Mouse (Mus musculus): ENCODE measurements at regions not wholly inside any gene's neighbourhood (a gene's known extent, or its start where the extent isn't known, plus 50 kb on each side); places are given as distances from the start of the nearest gene placed in this dataset.

DNA sequence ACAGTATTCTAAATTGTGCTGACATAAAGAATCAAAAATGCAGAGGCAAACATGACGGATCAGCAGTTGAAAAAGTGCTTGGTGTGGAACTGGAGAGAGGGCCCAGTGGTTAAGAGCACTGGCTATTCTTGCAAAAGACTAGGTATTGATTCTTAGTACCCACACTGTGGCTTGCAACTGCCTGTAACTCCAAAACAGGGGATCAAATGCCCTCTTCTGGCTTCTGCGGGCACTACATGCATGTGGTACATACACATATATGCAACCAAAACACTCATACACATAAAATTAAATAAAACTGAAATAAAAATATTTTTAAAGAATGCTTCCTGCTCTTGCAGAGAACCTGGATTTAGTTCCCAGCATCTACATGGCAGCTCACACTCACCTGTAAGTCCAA lies 163.7 kb upstream of the Smim15 start:
- POLR2A ChIA-PET: no interaction called here
- CTCF ChIA-PET: no interaction called here
- in situ Hi-C loops (cut with MboI; ENCODE audit: low pct_unique_long_range_greater_than_20kb): loop anchor here (5.0 to 10.0 kb wide), 2 partner anchors 136 to 418 kb away; no protein-coding TSS in a partner anchor
- no peak for TF ChIP-seq CTCF (IDR thresholded peaks at IDR 0.05)
- DNase-seq (ENCODE audit: low read depth, low spot score): no peak
- no peak for ATAC-seq
- no peaks in the 10 kb centered on the region for H3K27me3 ChIP-seq

DNA sequence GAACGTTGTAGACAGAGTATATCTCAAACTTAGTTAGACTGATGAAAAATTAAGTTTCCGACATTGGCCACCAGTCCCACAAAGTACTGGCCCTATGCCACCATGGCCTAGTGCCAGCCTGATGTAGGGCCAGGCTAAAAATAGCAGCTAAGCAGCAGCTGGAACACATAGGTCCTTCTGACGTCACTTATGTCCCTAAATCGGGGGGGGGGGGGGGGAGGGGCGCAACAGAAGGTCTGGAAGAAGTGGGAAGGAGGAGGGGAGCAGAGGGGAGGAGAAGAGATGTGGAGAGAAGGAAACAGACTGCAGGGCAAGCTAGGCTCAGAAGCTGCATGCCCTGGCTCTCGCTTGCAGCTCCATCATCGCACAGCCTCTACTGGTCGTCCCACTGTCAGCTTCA lies 164.7 kb upstream of the Smim15 start:
- in situ Hi-C loops (cut with MboI; ENCODE audit: low pct_unique_long_range_greater_than_20kb): no loop called here
- POLR2A ChIA-PET: no interaction called here
- no peaks in the 10 kb centered on the region for H3K27me3 ChIP-seq
- no peak for DNase-seq (ENCODE audit: low read depth, low spot score)
- no peak for ATAC-seq
- CTCF ChIA-PET: interaction anchor here (0.9 kb wide), 1 partner anchor 26 kb away, joined by 3 read pairs; no protein-coding TSS in a partner anchor
- no peak for TF ChIP-seq CTCF (IDR thresholded peaks at IDR 0.05)

DNA sequence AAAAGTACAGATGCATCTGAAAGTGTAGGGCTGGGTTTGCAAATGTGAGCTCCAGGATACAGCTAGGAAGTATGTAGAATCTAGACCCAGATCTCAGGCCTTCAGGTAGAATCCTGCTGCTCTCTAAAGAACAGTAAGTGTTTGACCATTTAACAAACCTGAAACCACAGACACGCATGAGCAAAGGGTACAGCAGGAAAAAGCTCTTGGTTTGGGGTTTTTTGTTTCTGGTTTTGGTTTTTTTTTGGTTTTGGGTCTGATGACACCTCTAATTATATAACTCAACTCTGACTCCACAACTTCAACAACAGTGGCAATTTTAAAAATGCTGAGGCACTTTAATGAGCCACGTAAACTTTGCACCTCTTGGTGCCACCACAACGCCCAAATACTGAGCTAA lies 165.3 kb upstream of the Smim15 start:
- DNase-seq (ENCODE audit: low read depth, low spot score) (no peak), ATAC-seq (no peak)
- CTCF ChIA-PET: interaction anchor here (0.9 to 1.0 kb wide), 2 partner anchors 9 to 25 kb away, joined by 3 read pairs; no protein-coding TSS in a partner anchor
- no peaks in the 10 kb centered on the region for H3K27me3 ChIP-seq
- no peak for TF ChIP-seq CTCF (IDR thresholded peaks at IDR 0.05)
- in situ Hi-C loops (cut with MboI; ENCODE audit: low pct_unique_long_range_greater_than_20kb): no loop called here
- POLR2A ChIA-PET: no interaction called here

DNA sequence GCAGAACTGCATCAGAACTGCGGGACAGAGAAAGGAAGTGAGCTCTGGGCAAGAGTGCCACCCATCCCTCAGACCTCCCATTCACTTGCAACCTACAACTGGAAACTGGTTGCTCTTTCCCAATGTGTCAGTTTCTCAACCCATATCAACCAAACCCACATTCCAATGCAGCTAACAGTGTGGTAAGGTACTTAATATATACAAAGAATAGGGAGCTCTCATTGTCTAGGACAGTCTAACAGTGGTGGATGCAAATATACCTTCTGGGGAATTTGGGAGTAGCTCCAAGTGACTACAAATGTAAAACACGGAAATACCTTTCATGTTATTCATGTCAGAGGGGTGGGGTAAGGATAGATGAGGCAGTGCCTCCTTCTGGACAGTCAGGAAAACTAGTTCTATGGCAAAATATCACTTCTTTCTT lies 171.0 kb upstream of the Smim15 start:
- H3K27me3 ChIP-seq: no peaks in the 10 kb centered on the region
- ChIA-PET CTCF (interaction anchor here (0.8 to 1.3 kb wide), 3 partner anchors 11 to 177 kb away, joined by 3 to 4 read pairs (median 3); no protein-coding TSS in a partner anchor), POLR2A (no interaction called here)
- DNase-seq (ENCODE audit: low read depth, low spot score) (no peak), ATAC-seq (peak; percentile 71)
- in situ Hi-C loops (cut with MboI; ENCODE audit: low pct_unique_long_range_greater_than_20kb): no loop called here
- peak; percentile 38 for TF ChIP-seq CTCF (IDR thresholded peaks at IDR 0.05)

GRCm38 (mm10) chr13:107872574-107872973 lies 171.7 kb upstream of the Smim15 start:
- ChIA-PET CTCF (no interaction called here), POLR2A (no interaction called here)
- no peak for TF ChIP-seq CTCF (IDR thresholded peaks at IDR 0.05)
- in situ Hi-C loops (cut with MboI; ENCODE audit: low pct_unique_long_range_greater_than_20kb): no loop called here
- H3K27me3 ChIP-seq: no peaks in the 10 kb centered on the region
- DNase-seq (ENCODE audit: low read depth, low spot score) (no peak), ATAC-seq (no peak)

DNA sequence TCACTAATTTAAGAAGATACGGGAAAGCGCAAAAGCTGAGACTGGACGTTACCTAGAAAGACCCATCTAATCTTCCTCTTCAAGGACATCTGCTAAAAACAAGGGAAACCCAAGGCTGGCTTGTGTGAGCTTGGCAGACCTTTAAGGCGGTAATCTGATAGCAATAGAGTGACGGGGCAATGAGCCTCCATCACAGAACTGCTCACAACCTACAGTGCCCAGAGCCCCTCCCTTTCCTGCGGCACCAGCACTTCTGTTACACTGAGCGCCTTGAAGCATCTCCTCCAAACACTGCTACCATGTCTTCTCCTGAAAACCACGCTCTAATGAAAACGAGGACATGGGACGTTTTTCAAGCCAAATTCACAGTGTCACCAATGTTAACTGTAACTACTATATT lies 172.1 kb upstream of the Smim15 start:
- in situ Hi-C loops (cut with MboI; ENCODE audit: low pct_unique_long_range_greater_than_20kb): no loop called here
- no peak for TF ChIP-seq CTCF (IDR thresholded peaks at IDR 0.05)
- H3K27me3 ChIP-seq: no peaks in the 10 kb centered on the region
- ATAC-seq (no peak), DNase-seq (ENCODE audit: low read depth, low spot score) (no peak)
- POLR2A ChIA-PET: no interaction called here
- CTCF ChIA-PET: no interaction called here

GRCm38 (mm10) chr13:107868906-107869305 lies 175.3 kb upstream of the Smim15 start:
- no peaks in the 10 kb centered on the region for H3K27me3 ChIP-seq
- ATAC-seq: no peak
- in situ Hi-C loops (cut with MboI; ENCODE audit: low pct_unique_long_range_greater_than_20kb): no loop called here
- POLR2A ChIA-PET: no interaction called here
- CTCF ChIA-PET: interaction anchor here (1.1 kb wide), 1 partner anchor 65 kb away, joined by 3 read pairs; no protein-coding TSS in a partner anchor
- no peak for TF ChIP-seq CTCF (IDR thresholded peaks at IDR 0.05)
- no peak for DNase-seq (ENCODE audit: low read depth, low spot score)

GRCm38 (mm10) chr13:107866825-107867224 lies 177.4 kb upstream of the Smim15 start:
- DNase-seq (ENCODE audit: low read depth, low spot score) (no peak), ATAC-seq (no peak)
- ChIA-PET POLR2A (interaction anchor here (1.2 kb wide), 1 partner anchor 11 kb away, joined by 3 read pairs; no protein-coding TSS in a partner anchor), CTCF (interaction anchor here (1.1 to 1.5 kb wide), 2 partner anchors 19 to 20 kb away, joined by 3 read pairs; no protein-coding TSS in a partner anchor)
- no peaks in the 10 kb centered on the region for H3K27me3 ChIP-seq
- in situ Hi-C loops (cut with MboI; ENCODE audit: low pct_unique_long_range_greater_than_20kb): no loop called here
- no peak for TF ChIP-seq CTCF (IDR thresholded peaks at IDR 0.05)

- no peak for TF ChIP-seq CTCF (IDR thresholded peaks at IDR 0.05)
- CTCF ChIA-PET: interaction anchor here (1.2 to 2.2 kb wide), 2 partner anchors 11 kb away, joined by 4 to 7 read pairs; no protein-coding TSS in a partner anchor
- in situ Hi-C loops (cut with MboI; ENCODE audit: low pct_unique_long_range_greater_than_20kb): no loop called here
- DNase-seq (ENCODE audit: low read depth, low spot score) (no peak), ATAC-seq (no peak)
- POLR2A ChIA-PET: interaction anchor here (0.7 kb wide), 1 partner anchor 1018 kb away, joined by 5 read pairs; no protein-coding TSS in a partner anchor
- H3K27me3 ChIP-seq: no peaks in the 10 kb centered on the region
Observed at GRCm38 (mm10) chr13:107862793-107863654, 181.2 kb upstream of the Smim15 start.

DNA sequence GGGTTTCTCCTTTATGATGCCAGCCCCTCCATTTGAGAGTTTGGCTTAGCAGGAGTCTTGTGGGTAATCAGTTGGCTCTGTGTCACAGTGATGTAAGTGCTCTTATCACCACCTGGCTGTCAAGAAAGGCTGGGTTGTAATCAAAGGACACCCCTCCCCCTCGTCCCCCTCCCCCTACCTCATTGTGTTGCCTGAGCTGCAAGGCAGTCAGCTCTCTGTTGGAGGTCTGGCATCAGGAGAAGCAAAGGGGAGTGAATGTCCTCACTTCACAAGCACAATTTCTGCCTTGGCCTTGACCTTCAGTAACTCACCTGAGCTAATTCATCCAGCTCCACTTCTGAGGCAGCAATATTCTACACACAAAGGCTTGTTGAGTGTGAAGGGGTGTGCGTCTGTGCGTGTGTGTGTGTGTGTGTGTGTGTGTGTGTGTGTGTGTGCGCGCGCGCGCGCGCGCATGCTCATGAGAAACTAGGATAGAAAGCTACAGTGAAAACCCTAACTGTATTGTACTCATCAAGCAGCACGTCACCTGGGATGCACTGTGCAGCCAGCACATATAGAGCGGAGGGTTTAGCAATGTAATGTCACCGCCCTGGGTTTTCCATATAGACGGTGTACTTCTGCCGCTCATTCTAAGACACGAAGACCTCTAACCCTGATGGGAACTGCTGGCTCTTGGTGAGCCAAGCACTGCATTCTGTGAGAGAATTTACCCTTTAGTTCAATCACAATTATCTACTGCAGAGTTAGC lies 182.7 kb upstream of the Smim15 start:
- DNase-seq (ENCODE audit: low read depth, low spot score): no peak
- ATAC-seq: no peak
- POLR2A ChIA-PET: no interaction called here
- no peaks in the 10 kb centered on the region for H3K27me3 ChIP-seq
- in situ Hi-C loops (cut with MboI; ENCODE audit: low pct_unique_long_range_greater_than_20kb): no loop called here
- CTCF ChIA-PET: interaction anchor here (0.9 to 2.2 kb wide), 3 partner anchors 10 to 400 kb away, joined by 3 to 7 read pairs (median 4); no protein-coding TSS in a partner anchor
- no peak for TF ChIP-seq CTCF (IDR thresholded peaks at IDR 0.05)
